Mouse (Mus musculus) inflammation-experienced regulatory T-cells, adult 6 months (primary cell): ENCODE data around the gene Tsfm. TPM values are rescaled to one million over a fixed set of nuclear protein-coding genes. Genes with fewer than 3 reads are reported as not detected.
A peak's percentile ranks its signal among the peaks of the same experiment; 100 is the strongest.

Experiments
- ATAC-seq: one replicate; pipeline ENCODE4 v1.8.0; 2017
- polyA plus RNA-seq, 3 experiments: library from polyadenylated mRNA; unstranded; fragments of 100-300 nt; shearing (Covaris generic); gene quantifications; one replicate each; pipeline ENCODE4 v1.2.1; 2017

The Tsfm gene
- polyA plus RNA-seq, 3 experiments from 2014 or later: 40.0 to 50.0 (median 48.3) TPM

GRCm38 (mm10) chr10:126986541-126986961 lies 44.1 kb downstream of the Tsfm start:
- no peak for ATAC-seq

GRCm38 (mm10) chr10:126985579-126985978 lies 45.1 kb downstream of the Tsfm start:
- ATAC-seq: no peak

GRCm38 (mm10) chr10:126985127-126985526 lies 45.5 kb downstream of the Tsfm start:
- no peak for ATAC-seq

GRCm38 (mm10) chr10:126984189-126985004 lies 46.2 kb downstream of the Tsfm start:
- no peak for ATAC-seq

- ATAC-seq: no peak
Observed at GRCm38 (mm10) chr10:126983193-126983725, 47.4 kb downstream of the Tsfm start.

- no peak for ATAC-seq
Observed at GRCm38 (mm10) chr10:126981746-126982145, 48.9 kb downstream of the Tsfm start.

- no peak for ATAC-seq
Observed at GRCm38 (mm10) chr10:126980933-126981530, 49.6 kb downstream of the Tsfm start.

GRCm38 (mm10) chr10:126980221-126980932 lies 50.3 kb downstream of the Tsfm start:
- no peak for ATAC-seq

- no peak for ATAC-seq
Observed at GRCm38 (mm10) chr10:126979636-126980151, 50.9 kb downstream of the Tsfm start.

GRCm38 (mm10) chr10:126979121-126979635 lies 51.5 kb downstream of the Tsfm start:
- ATAC-seq: no peak

- peak; percentile 81 for ATAC-seq
Observed at GRCm38 (mm10) chr10:126978277-126978994, 52.2 kb downstream of the Tsfm start, which contains the start of gene Ctdsp2. Gene Ctdsp2, plus strand, starts transcription at chr10:126978717.

GRCm38 (mm10) chr10:126977076-126977475 lies 53.6 kb downstream of the Tsfm start:
- ATAC-seq: no peak

GRCm38 (mm10) chr10:126975706-126976105 lies 54.9 kb downstream of the Tsfm start:
- ATAC-seq: no peak

- no peak for ATAC-seq
Observed at GRCm38 (mm10) chr10:126972988-126973387, 57.7 kb downstream of the Tsfm start.

- ATAC-seq: no peak
Observed at GRCm38 (mm10) chr10:126972051-126972725, 58.5 kb downstream of the Tsfm start.

- no peak for ATAC-seq
Observed at GRCm38 (mm10) chr10:126971363-126972050, 59.1 kb downstream of the Tsfm start.

- ATAC-seq: no peak
Observed at GRCm38 (mm10) chr10:126963821-126964220, 66.8 kb downstream of the Tsfm start.

GRCm38 (mm10) chr10:126962966-126963330 lies 67.7 kb downstream of the Tsfm start:
- no peak for ATAC-seq

GRCm38 (mm10) chr10:126962271-126962965 lies 68.2 kb downstream of the Tsfm start:
- ATAC-seq: no peak

GRCm38 (mm10) chr10:126961757-126962156 lies 68.9 kb downstream of the Tsfm start:
- ATAC-seq: no peak
